Mouse (Mus musculus) retina, embryonic 14.5 days (tissue): ENCODE data around the gene Ociad2.
"Not testable (repeated sequence)": the region's sequence is repeated elsewhere in the genome, so short reads cannot be mapped to it uniquely, and the experiment has no call there.

Experiments used
- DNase-seq: peaks from one replicate; pipeline ENCODE4 v3.0.0-alpha.2; 2015; ENCODE audit warnings: low spot score

Gene Ociad2

GRCm38 (mm10) chr5:73353519-73353918 is 12.7 kb upstream of the Ociad2 start:
- no peak for DNase-seq

- no peak for DNase-seq
These were observed 11.0 kb upstream of the Ociad2 start for GRCm38 (mm10) chr5:73351796-73352195.

- DNase-seq = no peak
These were observed 8.7 kb upstream of the Ociad2 start for GRCm38 (mm10) chr5:73349514-73349913.

- no peak for DNase-seq
These were observed 4.4 kb upstream of the Ociad2 start for GRCm38 (mm10) chr5:73345254-73345653.

- no peak for DNase-seq
These were observed 3.5 kb upstream of the Ociad2 start for GRCm38 (mm10) chr5:73344310-73344709.

GRCm38 (mm10) chr5:73342701-73343355 is 2.0 kb upstream of the Ociad2 start:
- no peak for DNase-seq

- no peak for DNase-seq
These were observed 777 bp downstream of the Ociad2 start for GRCm38 (mm10) chr5:73339779-73340722.

GRCm38 (mm10) chr5:73338832-73339163 is 2.0 kb downstream of the Ociad2 start:
- no peak for DNase-seq

GRCm38 (mm10) chr5:73337961-73338831 is 2.6 kb downstream of the Ociad2 start:
- peak; percentile 43 for DNase-seq

GRCm38 (mm10) chr5:73336448-73336847 is 4.4 kb downstream of the Ociad2 start:
- no peak for DNase-seq

GRCm38 (mm10) chr5:73331002-73331401 is 9.8 kb downstream of the Ociad2 start:
- DNase-seq = peak; percentile 50

GRCm38 (mm10) chr5:73324526-73325170 is 16.2 kb downstream of the Ociad2 start:
- DNase-seq = no peak

- DNase-seq = no peak
These were observed 17.2 kb downstream of the Ociad2 start for GRCm38 (mm10) chr5:73323602-73324001.

- DNase-seq = not testable (repeated sequence)
These were observed 18.1 kb downstream of the Ociad2 start for GRCm38 (mm10) chr5:73322684-73323083.

GRCm38 (mm10) chr5:73319306-73319705 is 21.5 kb downstream of the Ociad2 start:
- no peak for DNase-seq

- no peak for DNase-seq
These were observed 26.2 kb downstream of the Ociad2 start for GRCm38 (mm10) chr5:73314654-73315053.

GRCm38 (mm10) chr5:73313591-73313990 is 27.2 kb downstream of the Ociad2 start:
- DNase-seq = no peak

- no peak for DNase-seq
These were observed 29.4 kb downstream of the Ociad2 start for GRCm38 (mm10) chr5:73311458-73311857.

- no peak for DNase-seq
These were observed 30.4 kb downstream of the Ociad2 start for GRCm38 (mm10) chr5:73310401-73310800.

- no peak for DNase-seq
These were observed 31.3 kb downstream of the Ociad2 start for GRCm38 (mm10) chr5:73309496-73309895.

- no peak for DNase-seq
These were observed 33.5 kb downstream of the Ociad2 start for GRCm38 (mm10) chr5:73307297-73307696.

- DNase-seq = no peak
These were observed 34.3 kb downstream of the Ociad2 start for GRCm38 (mm10) chr5:73306486-73306885.
